Mouse (Mus musculus) T-helper 1 cell (primary cell): ENCODE data around the gene 2610001J05Rik.

Source experiments
- in situ Hi-C: fragments of 300-600 bp; cut with MboI, MseI; formaldehyde crosslinking; loops from one replicate; pipeline ENCODE4 v1.15.1; 2025; ENCODE audit warnings: high pct_unique_total_duplicates

The 2610001J05Rik gene

DNA sequence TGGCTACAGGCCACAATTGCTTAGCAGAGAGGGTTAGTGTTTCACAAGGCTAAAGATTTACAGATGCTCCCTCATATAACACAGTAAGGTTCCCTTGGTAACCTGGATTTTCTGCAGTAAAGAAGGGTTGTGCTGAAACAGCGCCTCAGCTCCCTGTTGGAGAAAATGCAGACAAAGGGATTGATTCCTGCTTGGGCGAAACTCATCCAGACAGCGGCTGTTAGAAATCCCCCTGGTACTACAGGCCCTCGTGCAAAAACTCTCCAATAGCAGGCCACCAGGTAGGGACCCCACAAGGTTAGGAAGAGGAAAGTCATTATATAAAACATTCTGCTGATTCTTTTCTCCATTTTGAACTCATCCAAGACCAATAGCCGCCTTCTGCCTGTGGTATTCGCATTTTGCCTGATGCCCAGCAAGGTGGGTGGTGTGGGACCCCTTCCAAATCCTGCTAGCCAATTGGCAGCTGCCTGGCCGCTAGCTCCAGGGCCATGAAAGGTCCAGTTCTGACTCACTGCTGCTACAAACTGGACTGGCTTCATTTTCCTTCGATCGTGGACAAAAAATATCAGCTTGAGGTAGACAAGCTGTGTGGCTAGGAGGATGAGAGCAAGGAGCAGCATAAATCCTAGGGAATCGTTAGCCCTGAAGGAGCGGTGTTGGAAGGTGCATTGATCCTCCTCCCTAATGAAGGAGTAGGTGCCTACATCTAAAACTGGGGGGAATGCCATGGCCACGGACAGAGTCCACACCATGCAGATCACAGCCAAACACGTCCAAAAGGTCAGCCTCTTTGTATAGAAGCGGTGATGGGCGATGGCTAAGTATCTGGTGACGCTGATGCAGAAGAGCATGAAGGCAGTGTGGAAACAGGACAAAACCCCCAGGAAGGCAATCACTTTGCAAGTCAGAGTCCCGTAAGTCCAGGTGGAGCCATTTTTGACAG, 35.3 kb downstream of the 2610001J05Rik start:
- in situ Hi-C loops: no loop called here

DNA sequence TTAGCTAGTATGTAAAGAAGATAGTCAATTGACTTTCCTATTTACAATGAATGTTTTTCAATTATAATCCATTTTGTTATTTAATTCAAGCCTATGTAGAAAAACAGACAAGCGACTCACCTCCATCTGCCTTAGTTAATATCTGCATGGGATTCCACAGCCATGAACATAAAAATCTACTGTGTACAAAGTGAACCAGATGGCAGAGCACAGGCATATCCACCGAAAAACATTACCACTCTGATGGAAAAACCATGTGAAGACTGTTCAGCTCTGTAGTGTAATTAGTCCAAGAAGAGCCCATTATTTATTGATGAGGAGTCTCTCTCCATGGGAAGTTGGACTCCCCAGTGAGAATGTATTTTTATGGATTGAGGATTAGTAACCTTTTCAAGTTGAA, 38.5 kb downstream of the 2610001J05Rik start:
- in situ Hi-C loops: no loop called here

DNA sequence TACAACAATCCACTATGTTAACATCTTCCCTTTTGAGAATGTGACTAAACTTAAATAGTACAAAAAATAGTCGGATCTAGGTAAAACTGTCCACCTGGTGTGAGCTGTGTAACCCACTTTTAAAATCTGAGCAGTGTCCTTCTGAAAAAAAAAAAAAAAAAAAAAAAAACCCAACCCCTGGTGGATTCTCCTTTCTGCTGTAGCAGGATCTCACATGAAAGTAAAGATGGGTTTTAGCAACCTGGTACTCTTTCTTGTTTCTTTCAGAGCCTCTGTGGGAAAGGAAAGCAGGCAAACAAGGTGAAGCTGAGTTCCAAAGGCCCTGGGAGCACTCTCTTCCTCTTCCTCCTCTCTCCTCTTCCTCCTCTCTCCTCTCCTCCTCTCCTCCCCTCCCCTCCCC, 42.4 kb downstream of the 2610001J05Rik start:
- in situ Hi-C loops: no loop called here
